Mouse (Mus musculus) cerebellum, postnatal 4 days (tissue): ENCODE measurements around the gene Vmn1r183.
"Not testable (repeated sequence)": the region's sequence is repeated elsewhere in the genome, so short reads cannot be mapped to it uniquely, and the experiment has no call there.

Experiments
- DNase-seq, 2 experiments: peaks; one replicate each; pipeline ENCODE4 v3.0.0; 2022; ENCODE audit warnings: low spot score in 2 of 2, mixed read lengths in 1 of 2

The Vmn1r183 gene

GRCm38 (mm10) chr7:24052660-24053304 is at the start of gene Vmn1r183:
TSS of gene Vmn1r183 (plus strand) at chr7:24053254.
- no peak for DNase-seq

DNA sequence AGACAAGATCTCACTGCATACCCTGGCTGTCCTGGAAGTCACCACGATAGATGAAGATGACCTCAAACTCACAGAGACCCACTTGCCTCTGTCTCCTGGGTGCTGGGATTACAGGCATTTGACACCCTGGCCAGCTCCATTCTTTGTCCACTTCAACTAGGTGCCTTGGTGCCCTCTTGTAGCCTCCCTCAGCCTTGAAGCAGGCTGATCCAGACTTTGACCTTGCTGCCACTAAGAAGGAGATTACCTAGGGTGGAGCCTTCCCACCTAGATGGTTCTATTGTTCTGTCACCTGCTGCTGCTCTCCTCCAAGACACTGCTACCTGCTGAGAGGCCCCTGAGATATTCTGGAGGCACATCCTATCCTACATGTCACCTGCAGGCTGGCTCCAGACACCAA is 21.4 kb downstream of the Vmn1r183 start:
- DNase-seq = not testable (repeated sequence)

DNA sequence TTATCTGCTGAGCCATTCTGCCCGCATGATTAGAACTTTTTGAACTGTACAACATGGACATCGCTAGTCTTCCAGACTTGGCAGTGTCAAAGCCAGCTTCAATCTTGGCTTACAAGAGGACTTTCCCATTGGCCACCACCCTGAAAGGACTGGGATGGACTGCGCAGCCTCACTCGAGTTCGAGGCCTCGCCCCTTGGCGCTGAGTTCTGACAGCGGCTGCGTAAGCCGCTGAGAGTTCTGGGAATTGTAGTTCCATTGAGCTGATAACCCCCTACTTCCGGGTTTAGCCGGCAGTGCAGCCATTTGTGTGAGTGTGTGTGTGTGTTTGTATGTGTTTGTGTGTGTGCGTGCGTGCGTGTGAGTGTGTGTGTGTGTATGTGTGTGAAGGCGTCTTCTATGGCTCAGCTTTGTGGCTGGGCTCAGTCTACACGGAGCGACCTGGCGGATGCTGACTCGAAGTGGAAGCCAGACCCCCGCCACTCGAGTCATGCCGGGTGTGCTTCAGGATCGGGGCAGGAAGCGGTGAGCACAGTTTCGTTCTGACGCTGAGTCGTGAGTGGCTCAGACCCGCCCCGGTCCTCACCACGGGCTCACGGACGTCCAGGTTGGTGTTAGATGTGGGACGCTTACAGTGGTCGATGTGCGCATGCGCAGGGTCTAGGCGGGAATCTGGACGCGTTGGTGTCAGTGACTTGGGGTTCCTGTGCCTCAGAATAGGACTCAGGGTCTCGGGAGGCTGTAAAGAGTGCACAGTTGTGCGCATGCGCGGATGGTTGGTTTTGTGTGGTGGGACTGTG is 28.8 kb downstream of the Vmn1r183 start, which contains the start of gene Zfp180:
Zfp180 (plus strand) TSS at position 291 of the 798 bp plus-strand sequence.
- peak; percentile 79 to 89 for DNase-seq

GRCm38 (mm10) chr7:24082457-24083235 is 29.6 kb downstream of the Vmn1r183 start:
- DNase-seq = no peak

GRCm38 (mm10) chr7:24086871-24087270 is 33.8 kb downstream of the Vmn1r183 start:
- no peak for DNase-seq

GRCm38 (mm10) chr7:24087485-24088125 is 34.6 kb downstream of the Vmn1r183 start:
- no peak for DNase-seq

DNA sequence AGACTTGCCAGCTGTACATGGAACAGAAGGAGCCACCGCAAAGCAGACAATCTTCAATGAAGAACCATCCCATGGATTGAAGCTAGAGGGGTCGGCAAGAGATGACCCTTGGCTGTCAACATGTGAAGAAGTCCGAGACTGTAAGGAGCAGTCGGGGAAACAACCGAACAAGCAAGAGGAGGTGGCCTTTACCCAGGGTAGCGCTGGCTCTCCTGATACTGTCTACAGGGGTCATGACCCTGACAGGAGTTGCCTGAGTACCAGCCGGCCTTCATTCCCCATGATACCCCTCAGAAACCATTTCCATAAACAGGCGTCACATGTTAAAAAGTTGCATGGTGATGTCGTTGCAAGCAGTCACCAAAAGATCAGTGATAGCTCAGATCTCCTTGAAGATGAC is 51.3 kb downstream of the Vmn1r183 start:
- no peak for DNase-seq

GRCm38 (mm10) chr7:24105144-24105703 is 52.2 kb downstream of the Vmn1r183 start:
- no peak for DNase-seq

DNA sequence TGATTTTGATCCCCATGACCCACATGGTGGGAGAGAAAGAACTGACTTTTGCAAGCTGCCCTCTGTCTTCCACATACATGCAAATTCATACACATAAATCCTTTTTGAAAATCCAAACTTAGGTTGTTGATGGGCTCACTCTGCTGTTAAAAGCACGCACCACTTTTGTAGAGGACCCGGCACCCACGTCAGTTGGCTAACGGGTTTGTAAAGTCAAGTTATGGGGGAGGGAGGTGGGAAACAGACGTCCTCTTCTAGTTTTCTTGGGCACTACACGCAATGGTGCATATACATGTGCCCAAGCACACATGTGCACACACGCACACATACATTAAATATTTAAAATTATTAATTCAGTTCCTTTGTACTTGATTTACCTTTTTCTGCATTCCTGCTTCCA is 57.8 kb downstream of the Vmn1r183 start:
- DNase-seq = no peak

GRCm38 (mm10) chr7:24111772-24112155 is 58.7 kb downstream of the Vmn1r183 start:
- DNase-seq = no peak

GRCm38 (mm10) chr7:24112156-24112856 is 59.3 kb downstream of the Vmn1r183 start, which contains the start of gene Zfp112:
TSS of gene Zfp112 (plus strand) at chr7:24112314.
- DNase-seq = peak in 1 of 2 experiments; percentile 74

- DNase-seq = no peak
Observed at GRCm38 (mm10) chr7:24113001-24113400, 59.9 kb downstream of the Vmn1r183 start.
